Mouse (Mus musculus): ENCODE measurements around the gene Sec16a. TPM values are rescaled to one million over a fixed set of nuclear protein-coding genes. Genes with fewer than 3 reads are reported as not detected.
A peak's percentile ranks its signal among the peaks of the same experiment; 100 is the strongest.

Sec16a gene
- total and polyA plus RNA-seq, 2 experiments from 2014 or later: 9.9 to 60.9 TPM

- Histone ChIP-seq H3K4me3 (ENCODE audit: low read length) (peak overlapping the region; percentile 82), H3K9ac (replicated peaks; ENCODE audit: low read length) (peak overlapping the region; percentile 90), H3K27me3 (ENCODE audit: insufficient read depth, low read length) (no peaks in the 10 kb centered on the region), H3K4me2 (ENCODE audit: low read depth, low read length) (peak overlapping the region; percentile 86), H3K36me3 (ENCODE audit: insufficient read depth, low read length) (peaks cover 28% of the 10 kb centered on the region), H3K4me1 (ENCODE audit: insufficient read depth, low read length) (peaks cover 23% of the 10 kb centered on the region), H3K9me3 (ENCODE audit: low read length) (no peaks in the 10 kb centered on the region), H3K27ac (peak overlapping the region; percentile 92; the same call in 1 of the 2 replicates)
- WGBS: 56% methylated on average over 3 of the region's 3 CpGs
- TF ChIP-seq CTCF (IDR thresholded peaks at IDR 0.05; ENCODE audit: low read depth): no peak
- DNase-seq (ENCODE audit: low spot score) (no peak), ATAC-seq (no peak)
Measured at GRCm38 (mm10) chr2:26443876-26444275, 1.1 kb downstream of the Sec16a start.

- Histone ChIP-seq H3K27ac (no peak overlapping the region), H3K4me3 (ENCODE audit: low read length) (no peak overlapping the region), H3K9me3 (ENCODE audit: low read length) (no peaks in the 10 kb centered on the region), H3K36me3 (ENCODE audit: insufficient read depth, low read length) (peaks cover 36% of the 10 kb centered on the region), H3K4me2 (ENCODE audit: low read depth, low read length) (no peak overlapping the region), H3K4me1 (ENCODE audit: insufficient read depth, low read length) (peaks cover 23% of the 10 kb centered on the region), H3K27me3 (ENCODE audit: insufficient read depth, low read length) (no peaks in the 10 kb centered on the region), H3K9ac (replicated peaks; ENCODE audit: low read length) (no peak overlapping the region)
- 79% methylated on average over 1 of the region's 1 CpGs for WGBS
- ATAC-seq: no peak
- TF ChIP-seq CTCF (IDR thresholded peaks at IDR 0.05; ENCODE audit: low read depth): no peak
- no peak for DNase-seq (ENCODE audit: low spot score)
Measured at GRCm38 (mm10) chr2:26442843-26443242, 2.2 kb downstream of the Sec16a start.

DNA sequence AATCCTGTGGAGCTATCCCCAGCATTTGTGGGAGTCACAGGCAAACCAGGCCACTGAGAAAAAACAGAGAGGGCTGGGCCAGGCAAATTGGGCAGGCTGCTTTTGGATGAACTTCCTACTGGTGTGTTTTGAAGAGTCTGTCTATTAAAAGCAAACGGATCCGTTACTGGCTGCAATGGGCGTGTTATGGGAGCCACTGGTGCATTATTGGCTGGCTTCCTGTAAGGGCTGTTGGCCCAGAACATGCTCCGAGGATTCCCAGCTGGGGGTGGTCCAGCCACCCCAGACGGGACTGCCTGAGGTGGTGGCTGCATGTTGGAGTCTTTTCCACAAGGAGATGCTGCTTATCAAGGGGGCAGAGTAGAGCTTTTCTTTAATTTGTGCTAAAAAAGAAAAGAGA lies 3.3 kb downstream of the Sec16a start:
- H3K36me3 ChIP-seq (ENCODE audit: insufficient read depth, low read length): peaks cover 36% of the 10 kb centered on the region
- H3K9me3 ChIP-seq (ENCODE audit: low read length): no peaks in the 10 kb centered on the region
- no peak overlapping the region for H3K4me2 ChIP-seq (ENCODE audit: low read depth, low read length)
- no peaks in the 10 kb centered on the region for H3K27me3 ChIP-seq (ENCODE audit: insufficient read depth, low read length)
- H3K9ac ChIP-seq (replicated peaks; ENCODE audit: low read length): no peak overlapping the region
- no peak overlapping the region for H3K4me3 ChIP-seq (ENCODE audit: low read length)
- no peak overlapping the region for H3K27ac ChIP-seq
- WGBS: 60% methylated on average over 5 of the region's 5 CpGs
- TF ChIP-seq CTCF (IDR thresholded peaks at IDR 0.05; ENCODE audit: low read depth): no peak
- H3K4me1 ChIP-seq (ENCODE audit: insufficient read depth, low read length): peaks cover 16% of the 10 kb centered on the region
- ATAC-seq: no peak
- no peak for DNase-seq (ENCODE audit: low spot score)

- 94% methylated on average over 4 of the region's 4 CpGs for WGBS
- Histone ChIP-seq H3K4me3 (ENCODE audit: low read length) (no peak overlapping the region), H3K27ac (no peak overlapping the region), H3K27me3 (ENCODE audit: insufficient read depth, low read length) (no peaks in the 10 kb centered on the region), H3K9me3 (ENCODE audit: low read length) (no peaks in the 10 kb centered on the region), H3K4me2 (ENCODE audit: low read depth, low read length) (no peak overlapping the region), H3K9ac (replicated peaks; ENCODE audit: low read length) (no peak overlapping the region), H3K4me1 (ENCODE audit: insufficient read depth, low read length) (peaks cover 11% of the 10 kb centered on the region), H3K36me3 (ENCODE audit: insufficient read depth, low read length) (peaks cover 36% of the 10 kb centered on the region)
- no peak for TF ChIP-seq CTCF (IDR thresholded peaks at IDR 0.05; ENCODE audit: low read depth)
- no peak for ATAC-seq
- no peak for DNase-seq (ENCODE audit: low spot score)
Measured at GRCm38 (mm10) chr2:26441261-26441660, 3.8 kb downstream of the Sec16a start.

DNA sequence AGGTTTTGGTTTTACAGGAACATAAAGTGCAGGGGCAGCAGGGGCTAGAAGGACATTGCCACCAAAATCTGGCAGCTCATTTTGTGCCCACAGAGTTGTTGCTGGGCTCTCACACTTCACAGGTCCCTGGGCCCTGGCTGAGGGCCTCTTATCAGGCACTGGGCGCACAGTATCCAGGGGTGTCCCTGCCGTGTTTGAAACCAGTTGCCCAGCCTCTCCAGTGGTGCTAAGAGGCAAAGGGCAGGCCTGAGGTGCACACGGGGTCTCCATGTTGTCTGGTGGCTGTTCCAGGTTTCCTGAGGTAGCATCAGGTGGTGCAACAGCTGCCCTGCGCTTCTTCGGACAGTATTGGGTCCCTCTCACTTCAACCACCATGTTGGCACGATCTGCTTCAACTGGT lies 5.3 kb downstream of the Sec16a start:
- TF ChIP-seq CTCF (IDR thresholded peaks at IDR 0.05; ENCODE audit: low read depth): no peak
- Histone ChIP-seq H3K9ac (replicated peaks; ENCODE audit: low read length) (no peak overlapping the region), H3K4me3 (ENCODE audit: low read length) (no peak overlapping the region), H3K9me3 (ENCODE audit: low read length) (no peaks in the 10 kb centered on the region), H3K4me2 (ENCODE audit: low read depth, low read length) (no peak overlapping the region), H3K27me3 (ENCODE audit: insufficient read depth, low read length) (no peaks in the 10 kb centered on the region), H3K36me3 (ENCODE audit: insufficient read depth, low read length) (peaks cover 45% of the 10 kb centered on the region), H3K4me1 (ENCODE audit: insufficient read depth, low read length) (peaks cover 11% of the 10 kb centered on the region), H3K27ac (no peak overlapping the region)
- ATAC-seq (no peak), DNase-seq (ENCODE audit: low spot score) (no peak)
- WGBS: 93% methylated on average over 6 of the region's 6 CpGs

GRCm38 (mm10) chr2:26438373-26438772 lies 6.6 kb downstream of the Sec16a start:
- WGBS: 75% methylated on average over 7 of the region's 7 CpGs
- H3K27ac ChIP-seq: no peak overlapping the region
- H3K4me2 ChIP-seq (ENCODE audit: low read depth, low read length): no peak overlapping the region
- no peak for TF ChIP-seq CTCF (IDR thresholded peaks at IDR 0.05; ENCODE audit: low read depth)
- no peaks in the 10 kb centered on the region for H3K27me3 ChIP-seq (ENCODE audit: insufficient read depth, low read length)
- peaks cover 1% of the 10 kb centered on the region; the same call in 1 of the 2 replicates for H3K4me1 ChIP-seq (ENCODE audit: insufficient read depth, low read length)
- peaks cover 53% of the 10 kb centered on the region for H3K36me3 ChIP-seq (ENCODE audit: insufficient read depth, low read length)
- DNase-seq (ENCODE audit: low spot score): no peak
- no peaks in the 10 kb centered on the region for H3K9me3 ChIP-seq (ENCODE audit: low read length)
- ATAC-seq: no peak
- H3K9ac ChIP-seq (replicated peaks; ENCODE audit: low read length): no peak overlapping the region
- H3K4me3 ChIP-seq (ENCODE audit: low read length): no peak overlapping the region

DNA sequence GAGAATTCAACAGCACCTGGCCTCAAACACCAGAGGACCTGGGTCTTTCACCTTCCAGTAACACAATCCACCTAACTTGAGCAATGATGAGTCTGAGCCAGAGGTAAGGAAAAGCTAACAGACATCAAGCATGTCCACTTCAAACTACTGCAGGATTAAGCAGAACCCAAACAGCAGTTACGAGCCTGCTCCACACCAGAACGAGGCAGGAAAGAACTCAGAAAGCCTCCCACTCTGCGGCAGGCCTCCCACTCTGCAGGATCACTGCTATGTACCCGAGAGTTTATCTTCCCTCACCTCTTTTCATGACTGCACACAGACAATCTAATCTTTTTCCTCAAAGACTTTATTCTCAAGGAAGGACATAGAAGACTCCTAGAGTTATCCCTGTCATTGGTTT lies 7.8 kb downstream of the Sec16a start:
- H3K4me1 ChIP-seq (ENCODE audit: insufficient read depth, low read length): no peaks in the 10 kb centered on the region
- H3K27ac ChIP-seq: no peak overlapping the region
- peaks cover 64% of the 10 kb centered on the region for H3K36me3 ChIP-seq (ENCODE audit: insufficient read depth, low read length)
- no peaks in the 10 kb centered on the region for H3K27me3 ChIP-seq (ENCODE audit: insufficient read depth, low read length)
- ATAC-seq (no peak), DNase-seq (ENCODE audit: low spot score) (no peak)
- H3K9me3 ChIP-seq (ENCODE audit: low read length): no peaks in the 10 kb centered on the region
- no peak overlapping the region for H3K9ac ChIP-seq (replicated peaks; ENCODE audit: low read length)
- WGBS: 72% methylated on average over 4 of the region's 4 CpGs
- no peak overlapping the region for H3K4me2 ChIP-seq (ENCODE audit: low read depth, low read length)
- H3K4me3 ChIP-seq (ENCODE audit: low read length): no peak overlapping the region
- no peak for TF ChIP-seq CTCF (IDR thresholded peaks at IDR 0.05; ENCODE audit: low read depth)
